Mouse (Mus musculus): Measurements from ENCODE around the gene BC048403.

BC048403 gene

GRCm38 (mm10) chr10:121739548-121740505 lies at the start of gene BC048403:
BC048403 (plus strand) TSS chr10:121739937.
- peak; percentile 87 for DNase-seq (ENCODE audit: low spot score)

- DNase-seq (ENCODE audit: low spot score), result no peak
Observed at GRCm38 (mm10) chr10:121692944-121693579, 46.7 kb upstream of the BC048403 start.

GRCm38 (mm10) chr10:121694567-121694966 lies 45.2 kb upstream of the BC048403 start:
- no peak for DNase-seq (ENCODE audit: low spot score)

GRCm38 (mm10) chr10:121701296-121702248 lies 38.2 kb upstream of the BC048403 start:
- peak; percentile 67 for DNase-seq (ENCODE audit: low spot score)

GRCm38 (mm10) chr10:121703619-121704018 lies 36.1 kb upstream of the BC048403 start:
- no peak for DNase-seq (ENCODE audit: low spot score)

- no peak for DNase-seq (ENCODE audit: low spot score)
Observed at GRCm38 (mm10) chr10:121704871-121705270, 34.9 kb upstream of the BC048403 start.

- DNase-seq (ENCODE audit: low spot score), result no peak
Observed at GRCm38 (mm10) chr10:121705399-121706163, 34.2 kb upstream of the BC048403 start.

- DNase-seq (ENCODE audit: low spot score), result no peak
Observed at GRCm38 (mm10) chr10:121716862-121717261, 22.9 kb upstream of the BC048403 start.

GRCm38 (mm10) chr10:121718896-121719585 lies 20.7 kb upstream of the BC048403 start:
- no peak for DNase-seq (ENCODE audit: low spot score)

- DNase-seq (ENCODE audit: low spot score), result no peak
Observed at GRCm38 (mm10) chr10:121720701-121721100, 19.0 kb upstream of the BC048403 start.

GRCm38 (mm10) chr10:121726505-121726904 lies 13.2 kb upstream of the BC048403 start:
- DNase-seq (ENCODE audit: low spot score), result no peak

- DNase-seq (ENCODE audit: low spot score), result no peak
Observed at GRCm38 (mm10) chr10:121727151-121727550, 12.6 kb upstream of the BC048403 start.

GRCm38 (mm10) chr10:121728226-121728625 lies 11.5 kb upstream of the BC048403 start:
- no peak for DNase-seq (ENCODE audit: low spot score)

GRCm38 (mm10) chr10:121731048-121731725 lies 8.6 kb upstream of the BC048403 start:
- no peak for DNase-seq (ENCODE audit: low spot score)

GRCm38 (mm10) chr10:121732542-121732941 lies 7.2 kb upstream of the BC048403 start:
- DNase-seq (ENCODE audit: low spot score), result no peak

GRCm38 (mm10) chr10:121737256-121737655 lies 2.5 kb upstream of the BC048403 start:
- no peak for DNase-seq (ENCODE audit: low spot score)

- DNase-seq (ENCODE audit: low spot score), result no peak
Observed at GRCm38 (mm10) chr10:121742336-121742735, 2.6 kb downstream of the BC048403 start.

GRCm38 (mm10) chr10:121750175-121750574 lies 10.4 kb downstream of the BC048403 start:
- peak; percentile 29 for DNase-seq (ENCODE audit: low spot score)

GRCm38 (mm10) chr10:121754237-121754636 lies 14.5 kb downstream of the BC048403 start:
- no peak for DNase-seq (ENCODE audit: low spot score)

GRCm38 (mm10) chr10:121755822-121756221 lies 16.1 kb downstream of the BC048403 start:
- no peak for DNase-seq (ENCODE audit: low spot score)
